In genomic region chr16:81204405-81205034, GRCm38 (mm10) we compare ENCODE assay signal across 18 mouse cellular contexts. TPM values are rescaled to one million over a fixed set of nuclear protein-coding genes. Genes with fewer than 3 reads are reported as not detected.
DNase-seq lines count a peak whose midpoint lies in the region; ATAC-seq and TF ChIP-seq lines count a peak whose summit lies in the region.
"Had no signal": no experiment of that assay in that cellular context is flagged by ENCODE, and none has a peak within 500 bp of the region (broad histone marks: within the 10 kb centered on the region; RNA-seq: fewer than 3 reads in every experiment).

No protein-coding gene starts in this region.

- 26% methylated on average over 12 of the region's 12 CpGs for WGBS in cerebellum, adult 2 months
- 58% methylated on average over 12 of the region's 12 CpGs for WGBS in midbrain, embryonic 13.5 days
- WGBS in midbrain, embryonic 10.5 days, result 81% methylated on average over 12 of the region's 12 CpGs
- WGBS in forebrain, postnatal 0 days, result 40% methylated on average over 12 of the region's 12 CpGs
- WGBS in neural tube, embryonic 14.5 days, result 55% methylated on average over 12 of the region's 12 CpGs

- no peaks in the 10 kb centered on the region for H3K9me3 ChIP-seq in midbrain, embryonic 13.5 days
- no peaks in the 10 kb centered on the region for H3K9me3 ChIP-seq in midbrain, embryonic 10.5 days (replicated peaks)
- no peaks in the 10 kb centered on the region for H3K9me3 ChIP-seq in forebrain, postnatal 0 days (ENCODE audit: low read length)
- H3K9me3 ChIP-seq in neural tube, embryonic 14.5 days (ENCODE audit: control insufficient read depth, low read length), result no peaks in the 10 kb centered on the region
- H3K9me3 ChIP-seq: embryonic facial prominence, embryonic 15.5 days; liver, embryonic 13.5 days had no signal

- no peak for ATAC-seq in midbrain, embryonic 13.5 days
- ATAC-seq in forebrain, postnatal 0 days, result no peak
- ATAC-seq in neural tube, embryonic 14.5 days (ENCODE audit: low read depth), result no peak
- ATAC-seq: inflammation-experienced regulatory T-cells, adult 6 months had no signal

- peak overlapping the region; percentile 46 for H3K9ac ChIP-seq in midbrain, embryonic 13.5 days (replicated peaks)
- peak overlapping the region; percentile 28; the same call in 1 of the 2 replicates for H3K9ac ChIP-seq in forebrain, postnatal 0 days
- H3K9ac ChIP-seq in neural tube, embryonic 14.5 days (replicated peaks; ENCODE audit: low read depth, low read length), result peak overlapping the region; percentile 39
- H3K9ac ChIP-seq: embryonic facial prominence, embryonic 15.5 days; liver, embryonic 13.5 days had no signal

- no peak for TF ChIP-seq CTCF in cerebellum, adult 2 months (IDR thresholded peaks at IDR 0.05; ENCODE audit: borderline replicate concordance, insufficient read depth, low read depth, low read length)
- TF ChIP-seq CTCF in forebrain, postnatal 0 days (IDR thresholded peaks at IDR 0.05; ENCODE audit: low read depth), result no peak

- H3K27ac ChIP-seq in cerebellum, adult 2 months (ENCODE audit: insufficient read depth, low read length), result peak overlapping the region; percentile 36; the same call in 1 of the 2 replicates
- H3K27ac ChIP-seq in midbrain, embryonic 13.5 days, result peak overlapping the region; percentile 62
- H3K27ac ChIP-seq in midbrain, embryonic 10.5 days (replicated peaks), result no peak overlapping the region
- H3K27ac ChIP-seq in forebrain, postnatal 0 days (ENCODE audit: low read depth, low read length), result 0 out of 2 replicates have a peak overlapping the region, but pooled peaks have one; percentile 2
- peak overlapping the region; percentile 7; the same call in 1 of the 2 replicates for H3K27ac ChIP-seq in neural tube, embryonic 14.5 days (ENCODE audit: low read depth, low read length)
- H3K27ac ChIP-seq: embryonic facial prominence, embryonic 15.5 days; liver, embryonic 13.5 days had no signal

- H3K4me2 ChIP-seq in midbrain, embryonic 13.5 days (replicated peaks), result peak overlapping the region; percentile 43
- H3K4me2 ChIP-seq in forebrain, postnatal 0 days (ENCODE audit: low read depth), result peak overlapping the region; percentile 67
- H3K4me2 ChIP-seq in neural tube, embryonic 14.5 days (ENCODE audit: low read depth, low read length), result peak overlapping the region; percentile 61
- H3K4me2 ChIP-seq: embryonic facial prominence, embryonic 15.5 days; liver, embryonic 13.5 days had no signal

- intact Hi-C loops in gastrocnemius, postnatal 36 days (cut with DNase I), result no loop called here

- peak; percentile 35 to 43 for DNase-seq in cerebellum, adult 2 months
- DNase-seq in cerebellum, adult 11 months, result no peak
- DNase-seq in midbrain, embryonic 10.5 days (ENCODE audit: low spot score), result no peak
- DNase-seq in forebrain, postnatal 0 days, result peak; percentile 11
- no peak for DNase-seq in gastrocnemius, postnatal 36 days
- no peak for DNase-seq in kidney, adult 9 months
- DNase-seq: left cerebral cortex, postnatal 4 days; liver, embryonic 13.5 days; lung, postnatal 10 days; right cerebral cortex, postnatal 14 days; thymus, adult 18-20 months had no signal

- H3K36me3 ChIP-seq in midbrain, embryonic 13.5 days, result no peaks in the 10 kb centered on the region
- H3K36me3 ChIP-seq in midbrain, embryonic 10.5 days, result no peaks in the 10 kb centered on the region
- H3K36me3 ChIP-seq in forebrain, postnatal 0 days (ENCODE audit: insufficient read depth), result no peaks in the 10 kb centered on the region
- H3K36me3 ChIP-seq in neural tube, embryonic 14.5 days (ENCODE audit: control insufficient read depth, insufficient read depth, low read length), result no peaks in the 10 kb centered on the region
- H3K36me3 ChIP-seq: embryonic facial prominence, embryonic 15.5 days; liver, embryonic 13.5 days had no signal

- H3K4me1 ChIP-seq in cerebellum, adult 2 months (ENCODE audit: control insufficient read depth, insufficient read depth, low read length), result peaks cover 3% of the 10 kb centered on the region
- H3K4me1 ChIP-seq in midbrain, embryonic 13.5 days (replicated peaks), result peaks cover 22% of the 10 kb centered on the region
- H3K4me1 ChIP-seq in midbrain, embryonic 10.5 days, result peaks cover 9% of the 10 kb centered on the region
- peaks cover 8% of the 10 kb centered on the region for H3K4me1 ChIP-seq in forebrain, postnatal 0 days (ENCODE audit: insufficient read depth)
- H3K4me1 ChIP-seq in neural tube, embryonic 14.5 days (ENCODE audit: control insufficient read depth, insufficient read depth, low read length), result no peaks in the 10 kb centered on the region

- H3K4me3 ChIP-seq in cerebellum, adult 2 months (replicated peaks; ENCODE audit: insufficient read depth, low read depth, low read length), result peak overlapping the region; percentile 32
- H3K4me3 ChIP-seq in midbrain, embryonic 13.5 days (replicated peaks), result peak overlapping the region; percentile 20
- no peak overlapping the region for H3K4me3 ChIP-seq in midbrain, embryonic 10.5 days
- H3K4me3 ChIP-seq in forebrain, postnatal 0 days (ENCODE audit: low read depth, low read length), result peak overlapping the region; percentile 63
- H3K4me3 ChIP-seq in neural tube, embryonic 14.5 days (ENCODE audit: low read depth, low read length), result peak overlapping the region; percentile 62
- H3K4me3 ChIP-seq: embryonic facial prominence, embryonic 15.5 days; liver, embryonic 13.5 days had no signal

- no peak for TF ChIP-seq POLR2A in cerebellum, adult 2 months (IDR thresholded peaks at IDR 0.05; ENCODE audit: borderline replicate concordance, insufficient read depth, low read length)

- no peaks in the 10 kb centered on the region for H3K27me3 ChIP-seq in cerebellum, adult 2 months (ENCODE audit: control insufficient read depth, insufficient read depth, low read length)
- no peaks in the 10 kb centered on the region for H3K27me3 ChIP-seq in midbrain, embryonic 13.5 days
- H3K27me3 ChIP-seq in midbrain, embryonic 10.5 days (ENCODE audit: low read depth, poor library complexity, severe bottlenecking), result no peaks in the 10 kb centered on the region
- no peaks in the 10 kb centered on the region for H3K27me3 ChIP-seq in forebrain, postnatal 0 days (ENCODE audit: insufficient read depth, low read length)
- H3K27me3 ChIP-seq in neural tube, embryonic 14.5 days (ENCODE audit: control insufficient read depth, insufficient read depth, low read length), result no peaks in the 10 kb centered on the region
- H3K27me3 ChIP-seq: embryonic facial prominence, embryonic 15.5 days had no signal

RNA-seq across cellular contexts. Expression of gene Ncam2, which starts 4.0 kb away (rescaled TPM):
- polyA plus RNA-seq in cerebellum, adult 2 months (2012; rRNA removed), result 12.9 and 14.0 TPM in 2 replicates
- 13.3 and 13.7 TPM in 2 replicates for polyA plus RNA-seq in midbrain, embryonic 13.5 days (2015; fragmentation: Nextera tagmentation; extraction: Ambion mirVana)
- 1.3 and 2.4 TPM in 2 replicates for polyA plus RNA-seq in midbrain, embryonic 10.5 days (2016; fragmentation: Nextera tagmentation; extraction: Ambion mirVana)
- 44.5 and 54.6 TPM in 2 replicates for total RNA-seq in forebrain, postnatal 0 days (2014; rRNA removed)
- 5.1 and 12.2 TPM in 2 replicates for polyA plus RNA-seq in forebrain, postnatal 0 days (2015; fragmentation: Nextera tagmentation; extraction: Ambion mirVana)
- 45.2 and 51.9 TPM in 2 replicates for polyA plus RNA-seq in neural tube, embryonic 14.5 days (2014; fragmentation: Nextera tagmentation; extraction: Ambion mirVana)
- total RNA-seq in gastrocnemius, postnatal 36 days (2021), result not detected
- total RNA-seq: granulocyte monocyte progenitor cell, adult 5-6 weeks; megakaryocyte-erythroid progenitor cell, adult 5-6 weeks; neutrophil, adult 5-6 weeks had no signal
- polyA plus RNA-seq: inflammation-experienced regulatory T-cells, adult 6 months had no signal

Comparison
In these comparisons a context has a peak if more than half of its experiments do, and no peak if none do; other contexts are left out.
1. DNase-seq: peak in cerebellum, adult 2 months (2 of 2) and forebrain, postnatal 0 days (single experiment); none in cerebellum, adult 11 months (single experiment), midbrain, embryonic 10.5 days (single experiment), gastrocnemius, postnatal 36 days (0 of 2) and kidney, adult 9 months (single experiment).
2. Peak in every context shown above with its lines, with median percentiles within 50 percentile points of each other: H3K4me2 ChIP-seq and H3K9ac ChIP-seq.